Mouse (Mus musculus) C2C12 (cell line): Measurements from ENCODE around the gene Igfbp5.

Experiments
- CEBPB ChIP-seq: IDR thresholded peaks from one replicate; pipeline ENCODE4 v1.6.1; 2011; ENCODE audit warnings: low read depth, mild to moderate bottlenecking, control low read depth, moderate library complexity
- CTCF ChIP-seq: IDR thresholded peaks from one replicate; pipeline ENCODE4 v1.5.1; 2011; ENCODE audit not compliant: control insufficient read depth, insufficient read depth, insufficient read length
- MAX ChIP-seq: IDR thresholded peaks from one replicate; pipeline ENCODE4 v1.6.1; 2011; ENCODE audit warnings: mild to moderate bottlenecking, control low read depth
- MYOD1 ChIP-seq: IDR thresholded peaks from one replicate; pipeline ENCODE4 v1.6.1; 2011; ENCODE audit warnings: low read depth; ENCODE audit not compliant: control insufficient read depth, insufficient read length
- MYOG ChIP-seq: IDR thresholded peaks from one replicate; pipeline ENCODE4 v1.6.1; 2011; ENCODE audit not compliant: control insufficient read depth, insufficient read length; ENCODE audit errors: extremely low read depth
- USF1 ChIP-seq: IDR thresholded peaks from one replicate; pipeline ENCODE4 v1.6.1; 2011; ENCODE audit warnings: low read depth, mild to moderate bottlenecking, control low read depth, moderate library complexity

DNA sequence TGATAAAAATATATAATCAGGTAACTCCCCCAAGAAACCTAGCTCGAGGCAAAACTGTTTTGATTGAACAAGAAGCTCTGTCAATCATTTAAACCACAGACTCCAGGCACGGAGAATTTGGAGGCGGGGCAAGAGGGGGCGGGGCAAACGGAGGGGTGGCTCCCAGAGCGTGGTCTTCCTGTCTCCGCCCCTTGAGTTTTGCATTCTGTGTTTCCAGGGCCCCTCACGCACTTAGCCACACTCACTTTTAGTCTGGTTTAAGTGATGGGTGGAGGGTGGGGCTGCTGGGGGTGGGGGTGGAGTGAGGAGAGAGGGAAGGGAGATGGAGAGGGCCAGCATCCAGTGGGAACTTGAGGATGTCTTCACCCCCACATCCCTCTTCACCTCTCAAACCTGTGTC, 2.2 kb downstream of the Igfbp5 start:
- TF ChIP-seq CEBPB = no peak
- no peak for TF ChIP-seq USF1
- TF ChIP-seq CTCF = no peak
- no peak for TF ChIP-seq MYOG
- no peak for TF ChIP-seq MYOD1
- TF ChIP-seq MAX = no peak
